Mouse (Mus musculus): Measurements from ENCODE around the gene Abhd13.

GRCm38 (mm10) chr8:9935574-9935973, 41.9 kb upstream of the Abhd13 start:
- TF ChIP-seq CTCF (IDR thresholded peaks at IDR 0.05; ENCODE audit: extremely low read depth, insufficient read depth, low read length) (no peak), POLR2A (IDR thresholded peaks at IDR 0.05; ENCODE audit: extremely low read depth, insufficient read depth, low read length) (no peak)

All from cortical plate, adult 2 months (tissue).